Mouse (Mus musculus): ENCODE results near the gene Phex. TPM values are rescaled to one million over a fixed set of nuclear protein-coding genes. Genes with fewer than 3 reads are reported as not detected.

The Phex gene
- total RNA-seq, 2 experiments from 2014 or later, result 1.5 to 1.6 TPM

Small RNAs within 50 kb of the gene (microRNA-seq; reads per million reads assigned to microRNA genes)
- not detected for gene Gm23798

Other genes starting within 250 kb of the Phex start
- gene Sms, start 77.0 kb upstream of the Phex start, total RNA-seq (2021), result 10 to 100 TPM; 45.6 to 72.1 TPM
- gene Yy2, start 153.7 kb upstream of the Phex start, total RNA-seq (2021), result under 1 TPM in 1 of 2 experiments, not detected in 1; 0.10 TPM
- 10 to 100 TPM; 17.0 to 18.4 TPM for gene Mbtps2, start 183.4 kb upstream of the Phex start, total RNA-seq (2021)